ENCODE assay signal across 8 mouse cellular contexts in genomic region chr12:38779186-38779777, GRCm38 (mm10). TPM values are rescaled to one million over a fixed set of nuclear protein-coding genes. Genes with fewer than 3 reads are reported as not detected.
DNase-seq lines count a peak whose midpoint lies in the region; ATAC-seq and TF ChIP-seq lines count a peak whose summit lies in the region.

Gene Etv1, plus strand, starts transcription at chr12:38779380.

- peak within 1 kb of the TSS; percentile 89 for H3K9ac ChIP-seq in ES-E14 (ENCODE audit: insufficient read depth, low read depth, low read length, poor library complexity, severe bottlenecking)
- H3K9ac ChIP-seq in forebrain, embryonic 15.5 days (replicated peaks) = peak within 1 kb of the TSS; percentile 52
- peak within 1 kb of the TSS; percentile 43 for H3K9ac ChIP-seq in lung, postnatal 0 days (replicated peaks; ENCODE audit: low read depth)

- in situ Hi-C loops in ES-E14 (cut with MboI; ENCODE audit: low sequenced_read_pairs in 2 of 2, unreplicated experiment in 2 of 2) = no loop called here

- no peaks in the 10 kb centered on the region for H3K9me3 ChIP-seq in ES-E14 (ENCODE audit: control insufficient read depth, insufficient read depth, low read depth, low read length)
- no peaks in the 10 kb centered on the region for H3K9me3 ChIP-seq in forebrain, embryonic 15.5 days
- H3K9me3 ChIP-seq in lung, postnatal 0 days (ENCODE audit: low read length) = no peaks in the 10 kb centered on the region

- TF ChIP-seq CTCF in lung, postnatal 0 days (IDR thresholded peaks at IDR 0.05) = no peak

- WGBS in forebrain, embryonic 15.5 days = under 1% methylated on average over 20 of the region's 20 CpGs
- under 1% methylated on average over 20 of the region's 20 CpGs for WGBS in lung, postnatal 0 days

- peak within 1 kb of the TSS; percentile 71 to 90 for H3K4me3 ChIP-seq in ES-E14 (ENCODE audit: insufficient read depth in 1 of 2, low read depth in 1 of 2, low read length in 2 of 2, poor library complexity in 1 of 2, severe bottlenecking in 1 of 2)
- H3K4me3 ChIP-seq in forebrain, embryonic 15.5 days = peak within 1 kb of the TSS; percentile 78
- peak within 1 kb of the TSS; percentile 54 for H3K4me3 ChIP-seq in lung, postnatal 0 days (ENCODE audit: low read depth, low read length)

- no peaks in the 10 kb centered on the region for H3K27me3 ChIP-seq in forebrain, embryonic 15.5 days
- H3K27me3 ChIP-seq in lung, postnatal 0 days (replicated peaks; ENCODE audit: insufficient read depth, low read length) = no peaks in the 10 kb centered on the region

- H3K4me2 ChIP-seq in forebrain, embryonic 15.5 days (replicated peaks) = peak within 1 kb of the TSS; percentile 100
- H3K4me2 ChIP-seq in lung, postnatal 0 days (replicated peaks; ENCODE audit: low read depth, low read length) = peak within 1 kb of the TSS; percentile 83

- peaks cover 0 to 1% of the 10 kb centered on the region in 2 experiments for H3K4me1 ChIP-seq in ES-E14 (ENCODE audit: control insufficient read depth in 2 of 2, insufficient read depth in 2 of 2, low read length in 2 of 2, poor library complexity in 1 of 2)
- peaks cover 25% of the 10 kb centered on the region for H3K4me1 ChIP-seq in forebrain, embryonic 15.5 days
- H3K4me1 ChIP-seq in lung, postnatal 0 days (ENCODE audit: insufficient read depth, low read depth, low read length) = no peaks in the 10 kb centered on the region

- no peak for TF ChIP-seq EP300 in lung, postnatal 0 days (IDR thresholded peaks at IDR 0.05)

- H3K36me3 ChIP-seq in ES-E14 (ENCODE audit: control insufficient read depth, insufficient read depth, low read length, poor library complexity, severe bottlenecking) = no peaks in the 10 kb centered on the region
- no peaks in the 10 kb centered on the region for H3K36me3 ChIP-seq in forebrain, embryonic 15.5 days
- H3K36me3 ChIP-seq in lung, postnatal 0 days (ENCODE audit: insufficient read depth, low read length) = no peaks in the 10 kb centered on the region

- H3K27ac ChIP-seq in ES-E14 (ENCODE audit: insufficient read depth, low read depth, low read length, poor library complexity, severe bottlenecking) = peak within 1 kb of the TSS; percentile 96
- peak within 1 kb of the TSS; percentile 91 for H3K27ac ChIP-seq in forebrain, embryonic 15.5 days (replicated peaks)
- peak within 1 kb of the TSS; percentile 90 for H3K27ac ChIP-seq in lung, postnatal 0 days (ENCODE audit: low read length)

- peak; percentile 58 for ATAC-seq in forebrain, embryonic 15.5 days (replicated peaks)
- ATAC-seq in lung, postnatal 0 days = peak; percentile 58
- peak; percentile 54 for ATAC-seq in neutrophil, adult 5-6 weeks (ENCODE audit: extremely low read depth, insufficient number of reproducible peaks, low FRiP score, poor library complexity, severe bottlenecking)

- DNase-seq in ES-E14 (ENCODE audit: low read depth, low spot score) = peak; percentile 77
- DNase-seq in adrenal gland, postnatal 4 days (ENCODE audit: low spot score in 2 of 2) = peak; percentile 30 to 44
- DNase-seq in heart, postnatal 4 days = peak; percentile 53
- DNase-seq in layer of hippocampus, postnatal 10 days (ENCODE audit: low spot score in 2 of 2) = peak; percentile 17 to 34
- DNase-seq in lung, postnatal 0 days (ENCODE audit: low spot score) = peak; percentile 82
- DNase-seq in thymus, postnatal 36 days = peak; percentile 56 to 64

TF ChIP-seq in ES-E14, 5 proteins besides CTCF, POLR2A, EP300 and RAD21:
- TF ChIP-seq ZC3H11A (IDR thresholded peaks at IDR 0.05; ENCODE audit: borderline replicate concordance, low read depth, low read length) (no peak), HCFC1 (IDR thresholded peaks at IDR 0.05; ENCODE audit: borderline replicate concordance, insufficient read depth, low read length) (no peak), MAFK (IDR thresholded peaks at IDR 0.05; ENCODE audit: insufficient read depth, low read depth, low read length) (no peak), CHD2 (IDR thresholded peaks at IDR 0.05; ENCODE audit: low read depth, low read length) (0 out of 2 replicates have a peak, but pooled peaks have one; percentile 26), ZNF384 (IDR thresholded peaks at IDR 0.05; ENCODE audit: low read depth, low read length) (peak; percentile 71)

RNA-seq across cellular contexts. Expression of gene Etv1, which starts in this region (rescaled TPM):
- total RNA-seq in ES-E14 (2012; rRNA removed) = 21.3 and 23.9 TPM in 2 replicates
- total RNA-seq in adrenal gland, postnatal 4 days (2021) = 10 to 100 TPM; 55.2 to 62.7 TPM
- 39.3 and 39.5 TPM in 2 replicates for polyA plus RNA-seq in forebrain, embryonic 15.5 days (2015; fragmentation: Nextera tagmentation; extraction: Ambion mirVana)
- total RNA-seq in heart, postnatal 4 days (2021) = 10 to 100 TPM; 19.4 to 19.7 TPM
- total RNA-seq in layer of hippocampus, postnatal 10 days (2021) = 10 to 100 TPM; 72.6 to 74.9 TPM
- polyA plus RNA-seq in lung, postnatal 0 days (2015; fragmentation: Nextera tagmentation; extraction: Ambion mirVana) = 22.0 and 23.0 TPM in 2 replicates
- total RNA-seq in neutrophil, adult 5-6 weeks (2017) = 0.12 and 0.23 TPM in 2 replicates

Comparison
In these comparisons a context has a peak if more than half of its experiments do, and no peak if none do; other contexts are left out.
1. Peak in every context shown above with its lines: DNase-seq, ATAC-seq, H3K4me3 ChIP-seq and H3K27ac ChIP-seq.
2. RNA of gene Etv1 (total RNA-seq): 72.6 to 74.9 TPM in layer of hippocampus, postnatal 10 days, 55.2 to 62.7 TPM in adrenal gland, postnatal 4 days, 21.3 to 23.9 TPM in ES-E14 and 19.4 to 19.7 TPM in heart, postnatal 4 days; 0.12 to 0.23 TPM in neutrophil, adult 5-6 weeks; every median in the first group is over 10 times any median in the second.
3. Peak in ATAC-seq in neutrophil, adult 5-6 weeks; RNA of the gene not detected or under 1 TPM.
4. DNase-seq: peak in every context shown above with its lines; median percentile 82 in lung, postnatal 0 days; 77 in ES-E14; 60 in thymus, postnatal 36 days; 53 in heart, postnatal 4 days; 37 in adrenal gland, postnatal 4 days; 26 in layer of hippocampus, postnatal 10 days.